Mouse (Mus musculus): ENCODE results near the gene Aym1. TPM values are rescaled to one million over a fixed set of nuclear protein-coding genes. Genes with fewer than 3 reads are reported as not detected.

The Aym1 gene
- polyA plus RNA-seq, 1 experiment from 2014 or later = not detected

Small RNA genes lying within 50 kb of the gene (microRNA-seq; reads per million reads assigned to microRNA genes)
- gene Mir7229 (not detected), gene Mir7230 (not detected)

Other genes starting within 250 kb of the Aym1 start
- gene 2900026A02Rik, start 136.1 kb upstream of the Aym1 start, polyA plus RNA-seq (2015; fragmentation: Nextera tagmentation; extraction: Ambion mirVana) = 3.8 and 3.9 TPM in 2 replicates
- not detected in 2 replicates for gene Tmem211, start 130.4 kb upstream of the Aym1 start, polyA plus RNA-seq (2015; fragmentation: Nextera tagmentation; extraction: Ambion mirVana)
- 20.6 and 21.1 TPM in 2 replicates for gene Sgsm1, start 46.5 kb upstream of the Aym1 start, polyA plus RNA-seq (2015; fragmentation: Nextera tagmentation; extraction: Ambion mirVana)
- 13.2 and 13.8 TPM in 2 replicates for gene Wscd2, start 133.0 kb downstream of the Aym1 start, polyA plus RNA-seq (2015; fragmentation: Nextera tagmentation; extraction: Ambion mirVana)